Mouse (Mus musculus) lung, postnatal 4 days (tissue): Measurements from ENCODE around the gene Tap1.

ENCODE experiments used
- DNase-seq, 2 experiments: peaks; one replicate each; pipeline ENCODE4 v3.0.0; 2021

The Tap1 gene

DNA sequence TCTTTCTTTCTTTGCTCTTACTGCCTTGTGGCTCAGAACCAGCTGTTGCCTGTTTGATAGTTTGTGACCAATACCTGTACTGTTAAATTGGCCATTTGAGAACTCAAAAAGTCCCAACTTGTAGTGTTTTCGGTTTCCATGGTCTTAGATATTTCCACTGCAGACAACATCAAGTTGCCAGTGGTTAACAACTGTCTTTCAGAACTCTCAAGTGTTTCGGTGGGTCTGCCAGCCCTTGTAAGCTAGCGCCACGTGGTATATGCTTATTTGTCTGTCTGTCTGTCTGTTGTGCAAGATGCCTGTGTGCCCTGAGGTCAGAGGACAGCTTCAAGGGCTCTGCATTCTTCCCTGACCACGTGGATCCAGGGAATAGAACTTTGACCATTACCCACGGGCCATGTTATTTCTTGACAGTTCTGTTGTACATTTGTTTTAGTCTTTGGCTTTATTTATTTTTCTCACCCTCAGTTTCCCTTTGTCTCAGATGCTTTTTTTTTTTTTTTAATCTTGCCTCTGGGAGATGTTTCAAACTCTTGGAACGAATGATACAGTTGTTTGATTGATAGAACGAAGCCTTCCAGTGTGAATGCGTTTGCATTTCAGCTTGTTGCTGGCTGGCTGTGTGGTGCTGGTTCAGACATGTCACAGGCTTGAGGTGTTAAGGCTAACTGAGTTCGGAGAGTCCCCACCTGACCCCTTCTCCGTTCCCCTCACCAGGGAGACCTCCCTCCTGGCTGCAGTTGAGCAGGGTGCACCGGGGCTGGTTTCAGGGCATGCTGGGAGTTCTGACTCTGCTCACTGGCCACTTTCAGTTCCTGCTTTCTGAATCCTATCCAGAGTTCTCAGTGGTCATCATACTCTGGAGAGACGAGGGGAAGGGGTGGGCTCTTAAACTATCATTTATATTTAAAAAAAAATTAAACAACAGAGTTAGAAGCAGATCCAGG lies 7.2 kb upstream of the Tap1 start:
- DNase-seq, result no peak

DNA sequence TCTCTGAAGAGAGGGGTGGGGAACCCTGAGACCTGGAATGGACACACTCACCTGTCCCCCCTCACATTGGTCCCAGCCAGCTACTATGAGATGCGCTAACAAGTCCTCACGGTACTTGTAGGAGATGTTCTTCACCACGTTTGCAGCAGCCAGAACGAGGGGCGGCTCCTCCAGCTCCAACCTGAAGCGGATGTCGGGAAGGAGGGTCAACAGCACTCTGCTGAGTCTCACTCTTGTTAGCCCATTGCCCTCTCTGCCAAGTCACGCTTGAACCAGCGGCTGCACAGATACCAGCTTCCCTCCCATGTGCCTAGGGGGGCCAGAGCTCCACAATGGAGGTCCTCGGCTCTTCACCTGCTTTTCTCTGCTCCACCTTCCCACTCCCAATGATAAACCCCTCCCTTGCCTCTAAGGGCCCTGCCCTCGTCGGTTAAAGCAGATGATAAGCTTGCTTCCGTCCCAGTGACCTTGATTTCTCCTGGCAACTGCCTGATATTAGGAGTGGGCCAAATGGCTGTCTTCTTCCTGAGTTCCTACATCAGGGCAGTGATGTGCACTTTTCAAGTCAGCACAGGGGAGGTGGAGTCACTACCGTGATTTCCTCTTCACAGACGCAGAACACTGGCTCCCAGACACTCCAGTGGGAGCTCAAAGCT lies 3.7 kb upstream of the Tap1 start:
- DNase-seq, result no peak

- no peak for DNase-seq
These were observed 1.8 kb upstream of the Tap1 start for GRCm38 (mm10) chr17:34185526-34185925.

- DNase-seq, result no peak
These were observed 480 bp upstream of the Tap1 start for GRCm38 (mm10) chr17:34186885-34187260.

- DNase-seq, result no peak
These were observed 657 bp downstream of the Tap1 start for GRCm38 (mm10) chr17:34188010-34188409.

GRCm38 (mm10) chr17:34188986-34189385 lies 1.6 kb downstream of the Tap1 start:
- DNase-seq, result no peak

DNA sequence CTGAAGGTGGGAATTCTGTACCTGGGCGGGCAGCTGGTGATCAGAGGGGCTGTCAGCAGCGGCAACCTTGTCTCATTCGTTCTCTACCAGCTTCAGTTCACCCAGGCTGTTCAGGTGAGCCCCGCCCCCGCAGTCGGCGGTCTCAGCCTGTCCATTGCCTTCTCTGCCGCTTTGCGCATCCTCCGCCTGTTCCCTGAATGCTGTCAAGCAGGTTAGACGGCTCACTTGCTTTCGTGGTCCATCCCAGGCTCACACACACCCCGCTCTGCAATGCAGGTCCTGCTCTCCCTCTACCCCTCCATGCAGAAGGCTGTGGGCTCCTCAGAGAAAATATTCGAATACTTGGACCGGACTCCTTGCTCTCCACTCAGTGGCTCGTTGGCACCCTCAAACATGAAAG lies 5.5 kb downstream of the Tap1 start:
- DNase-seq, result peak; percentile 26 to 51

GRCm38 (mm10) chr17:34193468-34193867 lies 6.1 kb downstream of the Tap1 start:
- DNase-seq, result no peak

DNA sequence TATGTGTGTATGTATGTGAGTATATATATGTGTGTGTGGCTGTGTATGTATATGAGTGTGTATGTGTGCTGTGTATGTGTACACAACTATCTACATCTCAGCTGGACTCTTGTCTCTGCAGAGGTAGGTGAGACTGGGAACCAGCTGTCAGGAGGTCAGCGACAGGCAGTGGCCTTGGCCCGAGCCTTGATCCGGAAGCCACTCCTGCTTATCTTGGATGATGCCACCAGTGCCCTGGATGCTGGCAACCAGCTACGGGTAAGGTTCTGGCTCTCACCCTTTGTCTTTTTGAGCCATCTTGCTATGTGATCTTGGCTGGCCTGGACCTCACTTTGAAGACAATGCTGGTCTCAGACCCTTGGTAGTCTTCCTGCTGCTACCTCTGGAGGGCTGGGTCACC lies 7.4 kb downstream of the Tap1 start:
- DNase-seq, result no peak

DNA sequence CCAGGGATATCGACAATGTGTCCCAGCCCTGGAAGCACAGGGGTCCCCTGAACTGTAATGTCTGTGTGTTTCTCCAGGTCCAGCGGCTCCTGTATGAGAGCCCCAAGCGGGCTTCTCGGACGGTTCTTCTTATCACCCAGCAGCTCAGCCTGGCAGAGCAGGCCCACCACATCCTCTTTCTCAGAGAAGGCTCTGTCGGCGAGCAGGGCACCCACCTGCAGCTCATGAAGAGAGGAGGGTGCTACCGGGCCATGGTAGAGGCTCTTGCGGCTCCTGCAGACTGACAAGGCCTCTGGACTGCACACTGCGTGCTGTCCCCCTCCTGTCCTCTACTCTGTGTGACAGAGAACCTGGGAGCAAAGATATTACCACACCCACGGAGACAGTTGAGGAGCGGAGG lies 9.1 kb downstream of the Tap1 start:
- DNase-seq, result peak in 1 of 2 experiments; percentile 52

GRCm38 (mm10) chr17:34196941-34197894 lies 9.9 kb downstream of the Tap1 start, which contains the start of gene Psmb8:
Psmb8 (plus strand) TSS chr17:34197721.
- peak; percentile 91 to 95 for DNase-seq

GRCm38 (mm10) chr17:34197904-34198520 lies 10.7 kb downstream of the Tap1 start:
- peak; percentile 74 to 78 for DNase-seq

DNA sequence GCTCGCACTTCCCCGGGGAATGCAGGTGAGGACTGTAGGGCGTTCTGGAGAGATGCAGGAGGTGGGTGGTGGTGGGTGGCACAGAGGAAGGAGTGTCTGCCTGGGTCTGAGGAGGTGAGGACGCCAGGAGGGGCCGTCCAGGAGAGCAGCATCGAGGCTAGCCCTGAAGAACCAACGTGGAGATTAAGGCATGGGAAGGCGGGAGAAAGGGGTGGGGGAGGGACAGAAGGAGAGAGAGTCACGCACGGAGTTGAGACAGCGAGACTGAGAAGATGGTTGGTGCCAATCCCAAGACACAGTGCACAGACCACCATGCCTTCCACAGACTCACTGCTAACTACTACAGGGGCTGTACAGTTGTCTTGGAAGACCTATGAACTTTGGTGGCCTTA lies 11.2 kb downstream of the Tap1 start:
- DNase-seq, result no peak

GRCm38 (mm10) chr17:34199050-34199619 lies 11.8 kb downstream of the Tap1 start:
- no peak for DNase-seq

DNA sequence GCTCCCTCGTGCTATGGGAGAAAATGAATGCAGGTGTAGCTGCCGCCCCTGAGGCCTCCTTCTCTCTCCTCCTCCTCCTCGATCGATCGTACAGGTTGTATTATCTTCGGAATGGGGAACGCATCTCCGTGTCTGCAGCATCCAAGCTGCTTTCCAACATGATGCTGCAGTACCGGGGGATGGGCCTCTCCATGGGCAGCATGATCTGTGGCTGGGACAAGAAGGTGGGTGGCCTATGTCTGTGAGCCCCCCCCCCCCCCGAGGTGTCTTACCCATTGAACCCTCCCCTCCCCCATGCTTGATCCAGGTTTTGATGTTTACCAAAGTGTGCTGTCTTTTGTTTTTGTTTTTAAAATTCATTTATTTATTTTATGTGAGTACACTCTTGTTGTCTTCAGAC lies 12.7 kb downstream of the Tap1 start:
- no peak for DNase-seq

DNA sequence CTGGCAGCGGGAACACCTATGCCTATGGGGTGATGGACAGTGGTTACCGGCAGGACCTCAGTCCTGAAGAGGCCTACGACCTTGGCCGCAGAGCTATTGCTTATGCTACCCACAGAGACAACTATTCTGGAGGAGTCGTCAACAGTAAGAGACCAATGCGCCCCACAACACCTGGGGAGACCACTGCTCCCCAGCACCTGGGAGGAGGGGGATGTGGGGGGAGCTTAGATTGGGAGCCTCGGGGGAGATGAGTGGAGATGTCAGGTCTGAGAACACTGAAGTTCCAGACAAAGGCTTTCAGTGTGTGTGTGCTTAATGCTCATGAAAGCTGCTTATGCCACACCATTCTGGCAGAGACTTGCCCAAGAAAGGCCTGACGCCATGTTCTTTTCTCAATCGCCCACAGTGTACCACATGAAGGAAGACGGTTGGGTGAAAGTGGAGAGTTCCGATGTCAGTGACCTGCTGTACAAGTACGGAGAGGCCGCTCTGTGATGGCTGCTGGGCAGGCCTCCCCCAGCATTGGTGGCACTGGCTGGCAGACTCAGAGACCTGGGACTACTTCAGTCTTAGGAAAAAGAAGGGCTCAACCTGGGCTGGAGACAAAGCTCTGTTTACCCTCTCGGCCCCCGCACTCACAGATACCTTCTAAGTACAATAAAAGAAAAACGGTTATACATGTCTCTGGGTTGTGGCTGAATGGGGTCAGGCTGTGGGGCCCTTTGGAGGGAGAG lies 13.6 kb downstream of the Tap1 start:
- DNase-seq, result no peak

- DNase-seq, result no peak
These were observed 14.2 kb downstream of the Tap1 start for GRCm38 (mm10) chr17:34201506-34202055.

DNA sequence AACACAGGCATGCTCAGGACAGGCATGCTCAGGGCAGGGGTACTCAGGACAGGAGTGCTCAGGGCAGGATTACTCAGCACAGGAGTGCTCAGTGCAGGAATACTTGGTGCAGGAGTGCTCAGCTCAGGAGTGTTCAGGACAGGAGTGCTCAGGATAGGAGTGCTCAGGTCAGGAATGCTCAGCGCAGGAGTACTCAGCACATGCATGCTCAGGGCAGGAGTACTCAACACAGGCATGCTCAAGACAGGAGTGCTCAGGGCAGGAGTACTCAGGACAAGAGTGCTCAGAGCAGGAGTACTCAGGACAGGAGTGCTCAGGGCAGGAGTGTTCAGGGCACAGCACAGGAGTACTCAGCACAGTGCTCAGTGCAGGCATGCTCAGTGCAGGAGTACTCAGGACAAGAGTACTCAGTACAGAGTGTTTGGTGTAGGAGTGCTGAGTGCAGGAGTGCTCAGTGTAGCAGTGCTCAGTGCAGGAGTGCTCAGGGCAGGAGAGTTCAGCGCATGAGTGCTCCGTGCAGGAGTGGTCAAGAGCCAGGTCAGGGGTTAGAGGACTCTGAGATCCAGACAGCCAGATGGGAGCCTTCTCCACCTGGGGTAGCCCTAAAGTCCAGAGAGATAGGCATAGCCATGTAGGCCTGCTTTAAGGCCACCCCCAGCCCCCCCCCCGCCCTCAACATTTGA lies 15.5 kb downstream of the Tap1 start:
- DNase-seq, result no peak

DNA sequence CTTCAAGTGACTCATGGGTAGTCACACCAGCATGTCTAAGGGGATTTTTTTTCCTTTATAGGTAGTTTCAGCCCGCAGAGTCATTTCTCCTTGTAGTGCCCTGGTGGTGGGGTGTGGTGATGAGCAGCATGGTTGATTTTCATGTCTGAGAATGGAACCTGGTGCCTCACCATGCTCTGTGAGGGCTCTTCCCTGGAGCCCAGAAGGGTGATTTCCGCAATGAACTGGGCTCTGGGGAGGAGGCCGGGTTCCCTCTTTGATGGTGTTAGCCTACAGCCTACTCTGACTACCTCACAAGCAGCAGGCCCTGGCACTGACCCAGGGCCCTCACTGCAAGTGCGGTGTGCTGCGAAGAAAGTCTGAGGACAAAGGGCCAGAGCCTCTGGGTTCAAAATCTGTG lies 16.1 kb downstream of the Tap1 start, which contains the start of gene Tap2:
Gene Tap2 (plus strand): TSS at position 84 of the 400 bp plus-strand sequence.
- no peak for DNase-seq

- peak; percentile 90 to 94 for DNase-seq
These were observed 17.1 kb downstream of the Tap1 start for GRCm38 (mm10) chr17:34204303-34205010.
